ENCODE assay signal across 18 mouse cellular contexts in genomic region chr17:84355006-84355405, GRCm38 (mm10).
"Had no signal": no experiment of that assay in that cellular context is flagged by ENCODE, and none has a peak within 500 bp of the region (broad histone marks: within the 10 kb centered on the region; RNA-seq: fewer than 3 reads in every experiment).

No protein-coding gene starts in this region.

- H3K4me2 ChIP-seq: liver, embryonic 11.5 days; liver, embryonic 15.5 days; midbrain, embryonic 11.5 days; midbrain, embryonic 15.5 days; neural tube, embryonic 12.5 days had no signal

- DNase-seq: kidney, adult 11 months; kidney, adult 9 months; kidney, postnatal 4 days; left cerebral cortex, postnatal 4 days; lung, adult 2 months; lung, postnatal 14 days; right cerebral cortex, adult 18-20 months; right cerebral cortex, postnatal 25 days; thymus, adult 18-20 months; thymus, postnatal 14 days had no signal

- H3K36me3 ChIP-seq: midbrain, embryonic 15.5 days had no signal

- H3K4me3 ChIP-seq: liver, embryonic 15.5 days; megakaryocyte, embryonic 14.5 days; midbrain, embryonic 15.5 days; neural tube, embryonic 12.5 days had no signal

- H3K27me3 ChIP-seq: liver, embryonic 15.5 days; megakaryocyte, embryonic 14.5 days; midbrain, embryonic 15.5 days; neural tube, embryonic 12.5 days had no signal

- H3K27ac ChIP-seq: kidney, postnatal 0 days; liver, embryonic 15.5 days; macrophage; midbrain, embryonic 15.5 days; neural tube, embryonic 12.5 days had no signal

- H3K9me3 ChIP-seq: liver, embryonic 15.5 days; megakaryocyte, embryonic 14.5 days; midbrain, embryonic 15.5 days; neural tube, embryonic 12.5 days had no signal

- H3K9ac ChIP-seq: liver, embryonic 15.5 days; midbrain, embryonic 15.5 days; neural tube, embryonic 12.5 days had no signal

- ATAC-seq: midbrain, embryonic 15.5 days had no signal
